Mouse (Mus musculus) midbrain, embryonic 10.5 days (tissue): ENCODE results near the gene Olfr994. TPM values are rescaled to one million over a fixed set of nuclear protein-coding genes. Genes with fewer than 3 reads are reported as not detected.

Source experiments
- DNase-seq: peaks from one replicate; pipeline ENCODE4 v3.0.0-alpha.2; 2017; ENCODE audit warnings: low spot score
- H3K27ac ChIP-seq: fragments of 300-500 bp; sonication (generic); replicated peaks from 2 replicates; pipeline ENCODE4 v1.5.1; 2016; ENCODE audit warnings: mild to moderate bottlenecking
- H3K27me3 ChIP-seq: fragments of 300-500 bp; sonication (generic); 2 replicates; pipeline ENCODE4 v1.6.1; 2016; ENCODE audit warnings: low read depth, mild to moderate bottlenecking; ENCODE audit not compliant: poor library complexity, severe bottlenecking
- H3K36me3 ChIP-seq: fragments of 300-500 bp; sonication (generic); 2 replicates; pipeline ENCODE4 v1.6.1; 2016; ENCODE audit warnings: mild to moderate bottlenecking, moderate library complexity
- H3K4me1 ChIP-seq: fragments of 300-500 bp; sonication (generic); 2 replicates; pipeline ENCODE4 v1.6.1; 2016
- H3K4me3 ChIP-seq: fragments of 300-500 bp; sonication (generic); 2 replicates; pipeline ENCODE4 v1.5.1; 2016; ENCODE audit warnings: mild to moderate bottlenecking, moderate library complexity
- H3K9me3 ChIP-seq: fragments of 300-500 bp; sonication (generic); replicated peaks from 2 replicates; pipeline ENCODE4 v1.6.1; 2016; ENCODE audit warnings: mild to moderate bottlenecking
- WGBS: fragments of 180-500 bp; shearing (Covaris S2); methylation state at CpG from one replicate; pipeline ENCODE4 v1.1.7; 2016; 5-methylcytosine and 5-hydroxymethylcytosine counted together
- polyA plus RNA-seq: library from polyadenylated mRNA; unstranded; fragments of >200 nt; fragmentation: Nextera tagmentation; extraction: Ambion mirVana; gene quantifications from 2 replicates; pipeline ENCODE4 v1.2.1, GENCODE M21; 2016

Olfr994 gene
- polyA plus RNA-seq: not detected in 2 replicates

DNA sequence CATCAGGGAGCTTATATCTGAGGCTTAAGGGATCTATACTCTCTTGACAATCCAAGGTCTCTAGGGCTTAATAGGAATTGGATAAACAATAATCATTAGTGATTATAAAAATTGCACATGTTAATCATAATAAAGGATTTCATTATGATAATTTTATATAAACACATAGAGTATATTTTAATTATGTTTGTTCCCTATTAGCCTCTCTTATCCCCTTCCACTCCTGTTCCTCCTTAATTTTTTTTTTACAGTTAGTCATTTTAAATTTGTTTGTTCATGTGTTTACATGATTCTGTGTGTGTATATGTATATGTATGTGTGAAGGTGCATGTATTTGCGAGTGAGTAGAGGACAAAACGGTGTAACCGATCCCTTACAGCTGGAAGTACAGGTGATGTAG lies at the start of gene Olfr994:
Gene Olfr994 (minus strand): TSS at position 101 of the 400 bp plus-strand sequence.
- Histone ChIP-seq H3K36me3 (no peaks in the 10 kb centered on the region), H3K27me3 (no peaks in the 10 kb centered on the region), H3K4me3 (no peak within 1 kb of the TSS), H3K9me3 (no peaks in the 10 kb centered on the region), H3K4me1 (no peaks in the 10 kb centered on the region), H3K27ac (no peak within 1 kb of the TSS)
- no peak for DNase-seq
- 89% methylated on average over 3 of the region's 3 CpGs for WGBS

DNA sequence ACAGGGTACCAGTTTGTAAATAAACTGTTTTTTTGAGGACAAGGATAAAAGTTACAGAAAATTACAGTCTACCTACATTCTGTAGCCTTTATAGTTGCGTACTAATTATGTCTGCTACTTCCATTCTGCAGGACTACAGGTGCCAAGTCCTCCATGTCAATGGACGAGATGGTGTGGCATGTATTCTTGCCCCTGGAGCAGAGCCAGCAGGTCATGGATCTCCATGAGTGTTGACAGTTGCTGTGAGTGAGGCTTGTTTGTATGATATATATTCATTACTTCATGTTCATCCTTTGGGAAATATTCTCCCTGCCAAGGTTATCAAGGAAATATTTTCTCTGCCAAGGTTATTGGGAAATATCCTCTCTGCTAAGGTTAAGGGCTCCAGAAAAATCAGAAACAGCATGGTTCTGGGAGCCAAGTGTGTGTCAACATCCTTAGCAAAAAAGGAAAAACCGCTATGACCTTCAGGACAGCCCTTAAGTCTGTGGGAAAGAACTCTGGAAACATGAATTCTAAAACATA lies 30.6 kb upstream of the Olfr994 start:
- no peaks in the 10 kb centered on the region for H3K36me3 ChIP-seq
- 84% methylated on average over 3 of the region's 3 CpGs for WGBS
- no peak overlapping the region for H3K4me3 ChIP-seq
- DNase-seq: no peak
- no peaks in the 10 kb centered on the region for H3K4me1 ChIP-seq
- H3K27ac ChIP-seq: no peak overlapping the region
- no peaks in the 10 kb centered on the region for H3K27me3 ChIP-seq
- H3K9me3 ChIP-seq: no peaks in the 10 kb centered on the region; the same call in 1 of the 2 replicates

DNA sequence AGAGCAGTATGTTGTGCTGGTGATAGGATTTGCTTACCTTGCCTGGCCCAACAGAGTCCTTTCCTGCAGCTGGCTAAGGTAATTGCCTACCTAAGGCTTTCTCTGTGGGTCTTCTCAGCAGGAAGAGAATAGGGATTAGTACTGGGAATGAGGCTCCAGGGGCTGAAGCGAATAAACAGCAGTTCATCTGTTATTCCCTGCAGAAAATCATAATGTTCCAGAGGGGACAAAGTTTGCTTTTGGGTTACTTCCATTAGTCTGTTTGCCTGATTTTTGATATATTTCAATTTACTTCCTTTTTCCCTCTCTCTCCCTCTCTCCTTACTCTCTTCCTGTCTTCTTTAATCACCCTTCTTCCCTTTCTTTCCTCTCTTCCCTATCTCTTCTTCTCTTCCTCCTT lies 7.3 kb upstream of the Olfr994 start, which contains the start of gene Olfr995:
Gene Olfr995 (minus strand): TSS at position 101 of the 400 bp plus-strand sequence.
- Histone ChIP-seq H3K27ac (no peak within 1 kb of the TSS), H3K4me3 (no peak within 1 kb of the TSS), H3K36me3 (no peaks in the 10 kb centered on the region), H3K9me3 (no peaks in the 10 kb centered on the region), H3K4me1 (no peaks in the 10 kb centered on the region), H3K27me3 (no peaks in the 10 kb centered on the region)
- no peak for DNase-seq
- 10% methylated on average over 1 of the region's 1 CpGs for WGBS

DNA sequence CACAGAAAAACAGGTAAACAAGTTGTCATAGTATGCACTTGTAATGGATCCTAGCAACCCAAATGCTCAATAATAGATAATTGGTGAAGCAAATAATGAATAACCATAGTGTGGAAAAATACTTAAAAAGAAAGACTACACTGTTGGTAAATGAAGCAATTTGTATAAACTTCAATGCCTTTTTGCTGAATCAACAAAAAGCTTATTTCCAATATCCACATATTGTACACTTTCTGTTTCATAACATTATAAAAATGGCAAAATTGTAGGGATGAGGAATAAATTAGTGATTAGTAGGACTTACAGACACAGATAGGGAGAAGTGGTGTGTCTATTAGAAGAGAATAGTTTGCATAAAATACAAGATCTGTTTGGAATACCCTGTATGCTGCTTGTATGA lies 6.3 kb upstream of the Olfr994 start:
- Histone ChIP-seq H3K27me3 (no peaks in the 10 kb centered on the region), H3K27ac (no peak overlapping the region), H3K9me3 (no peaks in the 10 kb centered on the region), H3K36me3 (no peaks in the 10 kb centered on the region), H3K4me3 (no peak overlapping the region), H3K4me1 (no peaks in the 10 kb centered on the region)
- DNase-seq: no peak

- H3K9me3 ChIP-seq: no peaks in the 10 kb centered on the region
- no peaks in the 10 kb centered on the region for H3K4me1 ChIP-seq
- 90% methylated on average over 1 of the region's 1 CpGs for WGBS
Measured at GRCm38 (mm10) chr2:85425893-85426292, 10.4 kb downstream of the Olfr994 start.

DNA sequence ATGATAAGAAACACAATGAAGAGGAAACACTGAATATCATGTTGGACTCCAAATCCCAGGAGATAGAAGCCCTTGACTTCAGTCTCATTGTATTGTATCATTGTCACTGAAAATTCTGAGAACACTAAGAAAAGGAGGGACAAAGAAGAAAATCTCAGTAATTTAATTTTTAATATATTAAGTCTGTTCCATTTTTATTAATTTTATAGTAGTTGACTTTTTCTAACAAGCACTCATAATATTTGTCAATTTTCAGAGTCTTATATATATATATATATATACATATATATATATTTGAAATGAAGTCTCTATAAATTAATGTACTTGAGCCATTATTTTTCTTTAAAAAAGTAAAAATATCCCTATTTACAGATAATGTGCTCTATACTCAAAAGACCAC lies 21.5 kb downstream of the Olfr994 start, which contains the start of gene Olfr993:
Gene Olfr993 (minus strand): TSS at position 101 of the 400 bp plus-strand sequence.
- no peaks in the 10 kb centered on the region for H3K27me3 ChIP-seq
- no peak within 1 kb of the TSS for H3K27ac ChIP-seq

More at GRCm38 (mm10) chr2:85425893-85426292, 10.4 kb downstream of the Olfr994 start:
- Histone ChIP-seq H3K27ac (no peak overlapping the region), H3K36me3 (no peaks in the 10 kb centered on the region), H3K4me3 (no peak overlapping the region), H3K27me3 (no peaks in the 10 kb centered on the region)
- DNase-seq: no peak

GRCm38 (mm10) chr2:85409369-85409768 lies 26.9 kb downstream of the Olfr994 start, which contains the start of gene Olfr992:
TSS of gene Olfr992 (minus strand) at chr2:85409469.
- no peak within 1 kb of the TSS for H3K27ac ChIP-seq
- H3K4me1 ChIP-seq: no peaks in the 10 kb centered on the region
- H3K27me3 ChIP-seq: no peaks in the 10 kb centered on the region
- no peak for DNase-seq
- 65% methylated on average over 2 of the region's 2 CpGs for WGBS
- no peaks in the 10 kb centered on the region for H3K36me3 ChIP-seq
- no peaks in the 10 kb centered on the region for H3K9me3 ChIP-seq
- no peak within 1 kb of the TSS for H3K4me3 ChIP-seq

More for the DNA sequence above, 21.5 kb downstream of the Olfr994 start, which contains the start of gene Olfr993:
- Histone ChIP-seq H3K9me3 (no peaks in the 10 kb centered on the region), H3K36me3 (no peaks in the 10 kb centered on the region), H3K4me1 (no peaks in the 10 kb centered on the region), H3K4me3 (no peak within 1 kb of the TSS)
- DNase-seq: no peak

Other genes with a start within 250 kb of the Olfr994 start
- 0.25 and 0.76 TPM in 2 replicates for gene Lrrc55, start 239.3 kb downstream of the Olfr994 start, polyA plus RNA-seq
- not detected in 2 replicates for gene Olfr987, start 97.1 kb downstream of the Olfr994 start, polyA plus RNA-seq
- gene Olfr988, start 73.2 kb downstream of the Olfr994 start, polyA plus RNA-seq: not detected in 2 replicates
- not detected in 2 replicates for gene Olfr992, start 27.0 kb downstream of the Olfr994 start, polyA plus RNA-seq
- not detected in 2 replicates for gene Olfr993, start 21.6 kb downstream of the Olfr994 start, polyA plus RNA-seq
- not detected in 2 replicates for gene Olfr995, start 7.2 kb upstream of the Olfr994 start, polyA plus RNA-seq
- 0.11 TPM in 1 of 2 replicates, not detected in the other for gene 4833423E24Rik, start 82.6 kb upstream of the Olfr994 start, polyA plus RNA-seq
- gene Olfr996, start 142.8 kb upstream of the Olfr994 start, polyA plus RNA-seq: not detected in 2 replicates
- not detected in 2 replicates for gene Olfr998, start 152.5 kb upstream of the Olfr994 start, polyA plus RNA-seq
- gene Olfr1000, start 175.5 kb upstream of the Olfr994 start, polyA plus RNA-seq: not detected in 2 replicates
- gene Olfr1002, start 214.3 kb upstream of the Olfr994 start, polyA plus RNA-seq: not detected in 2 replicates
- not detected in 2 replicates for gene Olfr154, start 228.0 kb upstream of the Olfr994 start, polyA plus RNA-seq
- gene Olfr1006, start 242.3 kb upstream of the Olfr994 start, polyA plus RNA-seq: not detected in 2 replicates